Mouse (Mus musculus): ENCODE data around the gene Lrrc23. TPM values are rescaled to one million over a fixed set of nuclear protein-coding genes. Genes with fewer than 3 reads are reported as not detected.
"Not testable (repeated sequence)": the region's sequence is repeated elsewhere in the genome, so short reads cannot be mapped to it uniquely, and the experiment has no call there.

Gene Lrrc23
- total RNA-seq, 2 experiments from 2014 or later: 0.52 TPM; not detected in 1

DNA sequence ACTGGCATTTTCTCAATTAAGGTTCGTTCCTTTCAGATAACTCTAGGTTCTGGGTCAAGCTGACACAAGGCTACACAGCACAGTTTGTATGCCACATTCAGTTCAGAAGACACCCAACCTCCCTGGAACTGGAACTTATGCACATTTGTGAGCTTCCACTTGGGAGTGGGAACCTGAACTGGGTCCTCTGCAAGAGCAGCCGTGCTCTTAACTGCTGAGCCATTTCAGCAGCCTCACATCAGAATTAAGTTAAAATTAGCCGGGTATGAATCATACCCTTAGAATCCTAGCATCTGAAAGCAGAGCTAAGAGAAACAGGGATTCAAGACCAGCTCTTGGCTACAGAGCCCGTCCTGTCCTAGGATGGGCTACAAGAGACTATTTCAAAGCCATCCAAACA, 27.8 kb upstream of the Lrrc23 start:
- no peak for DNase-seq

DNA sequence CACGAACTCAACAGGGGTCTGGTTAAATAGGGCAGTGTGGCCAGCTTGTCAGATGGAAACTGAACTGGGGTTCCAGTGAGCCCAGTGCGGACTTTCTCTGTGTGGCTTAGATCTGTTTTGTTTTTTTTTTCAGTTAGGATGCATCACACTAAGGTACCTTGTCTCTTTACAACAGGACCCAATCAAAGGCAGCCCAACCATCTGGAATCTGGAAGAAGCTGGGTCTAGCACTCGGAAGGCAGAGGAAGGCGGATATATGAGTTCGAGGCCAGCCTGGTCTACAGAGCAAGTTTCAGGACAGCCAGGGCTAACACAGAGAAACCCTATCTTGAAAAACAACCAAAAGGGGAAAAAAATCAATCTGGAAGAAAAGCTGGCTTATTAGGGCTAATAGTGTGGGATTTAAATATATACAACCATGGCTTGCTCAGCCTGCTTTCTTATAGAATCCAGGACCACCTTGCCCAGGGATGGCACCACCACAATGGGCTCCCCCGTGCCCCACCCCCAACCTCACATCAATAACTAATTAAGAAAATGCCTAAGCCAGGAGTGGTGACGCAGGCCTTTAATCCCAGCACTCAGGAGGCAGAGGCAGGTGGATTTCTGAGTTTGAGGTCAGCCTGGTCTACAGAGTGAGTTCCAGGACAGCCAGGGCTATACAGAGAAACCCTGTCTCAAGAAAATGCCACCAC, 27.1 kb upstream of the Lrrc23 start:
- DNase-seq: no peak

DNA sequence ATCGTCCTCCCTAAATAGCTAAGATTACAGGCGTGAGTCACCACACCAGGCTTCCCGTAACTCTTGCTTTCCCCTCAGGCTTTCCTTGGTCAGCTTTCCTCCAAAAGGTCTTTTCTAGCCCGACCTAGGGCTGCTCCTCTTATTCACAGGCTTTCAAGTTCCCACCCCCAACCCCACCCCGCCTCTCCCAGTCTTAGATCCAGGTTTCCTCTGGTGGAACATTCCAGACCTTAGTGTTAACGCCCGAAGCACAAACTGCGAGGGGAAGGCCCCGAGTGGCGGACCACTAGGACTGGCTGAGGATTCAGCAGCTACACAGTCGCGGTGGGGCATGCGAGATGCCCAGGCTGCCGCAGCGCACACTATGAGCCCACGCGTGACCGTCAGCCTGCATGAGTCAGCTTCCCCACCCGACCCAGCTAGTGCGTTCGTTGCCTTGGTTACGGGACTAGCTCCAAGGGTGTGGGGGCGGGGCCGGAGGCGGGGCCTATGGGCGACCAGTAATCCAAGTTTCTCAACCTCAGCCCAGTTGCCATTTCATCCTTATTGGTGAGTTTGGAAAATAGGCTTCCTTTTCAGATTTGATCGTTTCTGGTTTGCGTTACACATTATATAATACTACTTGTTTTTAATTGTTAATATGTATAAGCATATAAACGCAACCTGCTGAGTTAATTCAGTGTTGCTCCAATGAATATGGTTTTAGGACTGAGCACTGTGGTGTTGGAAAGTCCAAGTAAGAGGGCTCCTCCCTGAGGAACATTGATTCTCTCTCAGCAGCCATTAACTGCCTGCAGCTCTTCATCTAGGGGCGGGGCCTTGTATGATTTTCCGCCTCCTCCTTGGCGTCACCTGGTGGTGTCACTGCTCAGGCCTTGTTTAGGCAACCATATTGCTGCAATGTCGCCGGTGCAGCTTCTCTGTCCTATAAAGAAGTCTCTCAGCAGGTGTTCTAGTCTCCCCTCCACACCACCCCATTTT, 26.1 kb upstream of the Lrrc23 start:
- DNase-seq: peak; percentile 95

DNA sequence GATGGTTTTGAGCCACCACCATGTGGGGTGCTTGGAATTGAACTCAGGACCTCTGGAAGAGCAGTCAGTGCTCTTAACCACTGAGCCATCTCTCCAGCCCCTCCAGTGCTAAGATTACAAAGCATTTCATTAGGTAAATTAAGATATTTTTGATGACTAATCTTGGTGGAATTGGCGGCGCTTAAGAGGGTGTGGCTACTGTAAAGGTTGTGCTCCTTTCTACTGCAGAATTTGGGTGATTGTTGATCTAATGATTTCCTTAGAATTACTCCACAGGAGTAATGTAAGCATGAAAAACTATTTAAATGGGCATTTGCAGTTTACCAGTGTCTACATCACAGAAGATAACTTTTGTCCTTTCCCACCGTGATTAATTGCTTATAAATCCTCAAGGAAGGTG, 24.8 kb upstream of the Lrrc23 start:
- DNase-seq: no peak

DNA sequence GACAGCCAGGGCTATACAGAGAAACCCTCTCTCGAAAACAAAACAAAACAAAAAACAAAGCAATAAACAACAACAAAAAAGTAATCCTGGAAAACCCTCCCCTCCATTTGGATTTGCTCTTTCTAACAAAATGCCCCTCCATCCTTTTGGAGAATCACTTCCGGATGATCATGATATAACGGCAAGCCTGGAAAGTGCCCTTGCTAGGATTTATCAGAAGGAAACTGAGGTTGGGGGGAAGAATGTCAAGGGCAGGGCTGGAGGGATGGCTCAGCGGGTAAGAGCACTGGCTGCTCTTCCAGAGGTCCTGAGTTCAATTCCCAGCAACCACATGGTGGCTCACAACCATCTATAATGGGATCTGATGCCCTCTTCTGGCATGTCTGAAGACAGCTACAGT, 24.2 kb upstream of the Lrrc23 start:
- not testable (repeated sequence) for DNase-seq

DNA sequence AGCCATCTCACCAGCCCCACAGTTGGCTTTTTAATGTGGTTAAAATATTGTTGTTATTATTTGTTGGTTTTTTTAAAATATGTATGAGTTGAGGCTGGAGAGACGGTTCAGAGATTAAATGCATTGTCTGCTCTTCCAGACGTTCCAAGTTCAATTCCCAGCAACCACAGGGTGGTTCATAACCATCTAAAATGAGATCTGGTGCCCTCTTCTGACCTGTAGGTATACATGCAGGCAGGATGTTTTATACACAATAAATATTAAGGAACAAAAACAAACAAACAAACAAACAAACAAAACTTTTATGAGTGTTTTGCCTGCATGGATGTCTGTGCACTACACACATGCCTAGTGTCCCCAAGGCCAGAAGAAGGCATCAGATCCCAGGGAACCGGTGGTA, 23.5 kb upstream of the Lrrc23 start:
- DNase-seq: no peak

DNA sequence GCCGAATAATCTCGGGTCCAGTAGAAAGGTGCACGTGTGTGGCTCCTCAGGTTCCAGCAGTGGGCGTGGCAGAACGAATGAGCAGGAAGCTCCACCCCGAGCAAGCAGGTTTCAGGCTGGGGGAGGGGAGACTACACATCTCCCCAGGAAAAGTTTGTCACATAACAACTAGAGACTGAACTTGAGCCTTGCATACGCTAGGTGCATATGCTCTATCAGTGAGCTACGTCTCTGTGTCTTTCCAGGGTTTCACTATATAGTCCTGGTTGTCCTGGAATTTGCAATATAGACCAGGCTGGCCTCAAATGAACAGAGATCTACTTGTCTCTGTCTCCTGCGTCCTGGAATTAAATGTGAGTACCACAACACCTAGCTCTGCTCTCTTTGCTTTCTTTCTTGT, 22.9 kb upstream of the Lrrc23 start:
- DNase-seq: not testable (repeated sequence)

DNA sequence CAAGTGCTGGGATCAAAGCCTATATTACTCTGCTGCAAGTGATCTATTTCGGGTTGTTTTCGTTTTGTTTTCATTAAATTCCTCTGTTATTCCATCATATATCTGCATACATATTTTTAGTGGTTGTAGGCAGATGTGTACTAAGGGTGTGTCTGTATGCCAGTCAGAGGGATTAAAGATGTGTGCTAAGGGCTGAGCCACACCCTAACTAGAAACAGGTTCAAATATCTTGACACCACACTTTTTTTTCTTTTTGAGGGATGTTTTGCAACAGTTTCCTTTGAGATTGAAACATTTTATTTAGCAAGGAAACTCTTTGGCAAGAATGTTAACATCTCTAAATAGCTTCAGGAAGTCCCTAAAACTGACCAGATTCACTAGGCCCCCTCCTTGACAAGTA, 16.7 kb upstream of the Lrrc23 start:
- no peak for DNase-seq

DNA sequence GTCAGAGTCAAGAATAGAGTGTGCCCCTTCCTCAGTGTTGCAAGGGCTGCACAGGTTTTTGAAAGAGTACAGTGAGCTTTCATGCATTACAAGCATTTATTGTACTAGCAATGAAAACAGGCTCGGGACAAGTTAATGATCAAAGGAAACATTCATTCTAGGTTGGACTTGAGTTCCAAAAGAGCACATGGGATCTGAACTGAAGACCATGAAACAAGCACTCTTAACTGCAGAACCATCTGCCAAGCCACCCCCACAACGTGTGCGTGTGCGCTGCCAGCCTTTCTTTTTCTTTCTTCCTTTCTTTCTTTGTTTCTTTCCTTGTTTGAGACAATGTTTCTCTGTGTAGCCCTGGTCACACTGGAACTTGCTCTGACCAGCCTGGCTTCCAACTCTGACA, 16.3 kb upstream of the Lrrc23 start:
- DNase-seq: no peak

DNA sequence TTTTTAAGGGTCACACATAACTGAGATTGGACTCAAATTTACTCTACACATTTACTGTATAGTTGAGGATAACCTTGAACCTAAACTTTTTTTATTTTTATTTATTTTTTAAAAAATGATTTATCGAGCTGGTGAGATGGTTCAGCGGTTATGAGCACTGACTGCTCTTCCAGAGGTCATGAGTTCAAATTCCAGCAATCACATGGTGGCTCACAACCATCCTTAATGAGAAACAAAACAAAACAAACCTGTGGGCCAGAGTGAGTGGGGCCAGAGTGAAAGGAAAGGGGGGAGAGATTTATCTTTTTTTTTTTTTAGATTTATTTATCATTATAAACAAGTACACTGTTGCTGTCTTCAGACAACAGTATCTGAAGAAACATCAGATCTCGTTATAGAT, 12.4 kb upstream of the Lrrc23 start:
- DNase-seq: no peak

DNA sequence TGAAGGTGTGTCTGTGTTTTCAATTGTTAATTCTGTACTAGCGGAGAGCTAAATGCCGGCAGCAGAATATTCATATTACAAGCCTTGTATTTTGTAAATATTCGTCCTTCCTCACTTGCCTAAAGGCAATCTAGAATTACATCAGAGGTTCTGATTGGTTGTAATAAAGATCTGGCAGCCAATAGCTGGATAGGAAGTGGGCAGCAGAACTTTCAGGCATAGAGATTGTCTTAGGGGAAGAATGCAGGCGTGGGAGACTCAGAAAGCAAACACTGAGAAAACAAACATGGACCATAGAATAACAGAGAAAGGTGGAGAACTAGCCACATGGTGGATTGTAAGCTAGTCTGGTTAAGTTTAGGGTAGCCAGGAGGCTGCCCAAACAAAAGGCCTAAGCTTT, 10.6 kb upstream of the Lrrc23 start:
- no peak for DNase-seq

DNA sequence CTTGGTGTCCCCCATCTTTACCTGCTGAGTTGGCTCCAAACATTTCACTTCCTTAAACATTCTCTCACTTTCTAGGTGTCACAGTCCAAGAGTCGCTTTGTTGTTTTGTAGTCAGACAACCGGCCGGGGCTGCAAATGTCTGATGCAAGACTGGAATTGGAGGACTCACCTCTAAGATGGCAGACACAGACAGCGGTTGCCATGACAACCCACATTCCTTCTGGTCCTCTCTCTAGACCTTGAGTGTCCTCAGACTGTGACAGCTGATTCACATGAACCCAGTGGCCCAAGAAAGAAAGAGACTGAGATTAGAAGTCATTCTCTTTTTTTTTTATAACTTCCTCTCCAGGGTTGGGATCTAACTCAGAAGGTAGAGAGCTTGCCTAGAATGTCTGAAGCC, 10.0 kb upstream of the Lrrc23 start:
- DNase-seq: no peak

DNA sequence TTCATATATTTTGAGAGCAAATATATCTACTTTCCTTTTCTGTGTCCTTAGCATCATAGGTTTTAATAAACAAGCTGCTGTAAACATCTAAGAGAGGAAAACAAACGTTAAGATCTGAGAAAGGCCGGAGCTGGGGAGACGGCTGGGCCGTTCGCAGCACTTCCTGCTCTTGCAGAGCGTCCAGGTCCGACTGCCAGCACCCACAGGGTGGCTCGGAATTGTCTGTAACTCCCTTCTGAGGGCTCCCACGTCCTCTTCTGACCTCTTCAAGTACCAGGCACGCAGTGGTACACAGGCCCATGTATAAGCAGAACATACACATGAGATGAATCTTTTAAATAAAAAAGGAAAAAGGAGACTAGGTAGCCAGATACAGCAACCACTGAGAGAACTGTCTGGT, 8.2 kb upstream of the Lrrc23 start:
- no peak for DNase-seq

DNA sequence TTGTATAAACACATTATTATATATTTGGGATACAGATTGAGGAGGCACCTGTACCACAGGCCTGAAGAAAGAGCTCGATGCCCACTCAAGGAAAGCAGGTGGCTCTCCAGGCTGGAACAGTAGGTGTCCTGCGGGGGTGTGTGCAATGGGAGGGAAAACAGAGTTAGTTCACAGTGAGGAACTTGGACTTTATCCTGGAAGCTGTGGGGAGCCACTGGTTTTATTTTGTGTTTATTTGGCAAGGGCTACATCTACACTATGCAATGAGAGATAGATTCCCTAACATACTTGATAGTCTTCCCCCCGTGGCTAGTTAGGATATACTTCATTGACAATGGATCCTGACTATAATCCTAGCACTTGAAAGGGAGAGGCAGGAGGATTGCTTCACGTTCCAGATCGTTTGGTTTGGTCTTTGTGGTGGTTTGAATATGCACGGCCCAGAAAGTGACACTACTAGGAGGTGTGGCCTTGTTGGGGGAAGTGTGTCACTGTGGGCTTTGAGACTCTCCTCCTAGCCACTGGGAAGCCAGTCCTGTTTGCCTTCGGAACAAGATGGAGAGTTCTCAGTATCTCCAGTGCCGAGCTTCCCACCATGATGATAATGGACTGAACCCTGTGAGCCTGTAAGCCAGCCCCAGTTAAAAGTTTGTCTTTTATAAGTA, 7.4 kb upstream of the Lrrc23 start:
- no peak for DNase-seq

DNA sequence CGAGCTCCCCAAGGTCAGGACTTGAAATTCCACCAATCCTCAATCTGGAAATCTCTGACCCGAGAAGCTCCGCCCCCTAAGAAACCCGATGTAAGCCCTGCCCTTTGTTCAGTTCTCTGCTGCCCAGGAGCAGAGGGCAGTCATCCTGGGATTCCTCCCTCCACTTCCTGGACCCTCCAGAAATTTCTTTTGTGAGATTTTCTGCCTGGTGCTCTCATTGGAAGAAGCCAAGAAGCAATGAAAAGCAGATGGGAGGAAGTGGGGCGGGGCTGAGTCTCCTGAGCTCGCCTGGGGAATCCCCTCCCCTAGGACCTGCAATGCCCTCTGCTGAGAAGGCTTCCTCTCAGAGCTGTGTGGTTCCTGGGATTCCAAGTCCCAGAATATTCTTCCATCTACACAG, 2.9 kb upstream of the Lrrc23 start:
- no peak for DNase-seq

DNA sequence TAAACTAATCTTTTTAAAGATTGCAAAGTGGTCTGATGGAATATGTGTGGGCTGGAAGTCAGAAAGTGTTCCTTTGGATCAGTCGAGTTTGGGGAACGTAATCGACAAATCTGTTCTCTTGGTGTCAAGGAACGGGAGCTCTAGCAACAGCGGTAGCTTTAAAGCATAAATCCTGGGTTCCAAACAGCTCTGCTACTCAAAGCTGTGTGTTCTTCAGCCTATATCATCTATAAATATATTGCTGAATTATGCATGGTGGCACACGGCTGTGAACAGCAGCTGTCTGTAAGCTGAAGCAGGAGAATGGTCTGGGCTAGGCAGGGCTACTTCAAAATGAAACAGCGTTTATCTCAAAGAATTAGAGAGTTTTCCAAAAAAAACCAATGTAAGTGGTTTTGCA, 1.4 kb upstream of the Lrrc23 start:
- no peak for DNase-seq

DNA sequence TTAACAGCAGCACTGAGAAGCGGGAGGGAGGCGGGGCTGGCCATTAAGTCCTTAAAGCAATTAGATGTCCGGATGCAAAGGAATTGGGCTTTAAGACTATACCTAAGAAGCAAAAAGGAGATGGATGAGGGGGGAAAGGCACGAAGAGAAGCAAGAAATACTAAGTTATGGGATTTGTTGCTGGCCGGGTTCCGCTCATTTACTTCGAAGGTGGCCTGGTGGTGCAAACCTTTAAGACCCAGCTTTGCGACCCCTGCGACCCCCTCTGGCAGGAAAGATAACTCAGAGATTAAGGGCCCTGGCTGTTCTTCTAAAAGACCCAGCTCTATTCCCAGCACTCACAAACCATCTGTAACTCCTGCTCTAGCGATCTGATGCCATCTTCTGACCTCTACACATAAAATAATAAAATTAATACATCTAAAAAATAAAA, 473 bp upstream of the Lrrc23 start:
- no peak for DNase-seq

DNA sequence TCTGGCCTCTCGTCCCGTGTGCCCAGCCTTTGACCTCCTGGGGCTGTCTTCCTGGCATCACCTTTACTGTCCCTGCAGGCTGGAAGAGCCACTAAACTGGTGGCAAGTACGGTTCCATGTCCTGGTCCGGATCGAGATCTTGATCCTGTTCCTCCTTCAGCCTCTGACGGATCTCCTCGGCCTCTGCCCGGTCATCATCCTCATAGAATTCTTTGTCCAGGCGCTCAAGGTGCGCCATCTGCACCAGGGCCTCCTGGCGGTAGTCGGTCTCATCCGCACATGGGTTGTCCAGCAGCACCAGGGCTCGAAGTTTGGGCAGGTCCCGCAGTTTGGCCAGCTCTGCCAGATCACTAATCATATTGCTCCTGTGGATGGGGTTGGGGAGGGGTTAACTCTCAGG, 9.0 kb downstream of the Lrrc23 start:
- DNase-seq: no peak

DNA sequence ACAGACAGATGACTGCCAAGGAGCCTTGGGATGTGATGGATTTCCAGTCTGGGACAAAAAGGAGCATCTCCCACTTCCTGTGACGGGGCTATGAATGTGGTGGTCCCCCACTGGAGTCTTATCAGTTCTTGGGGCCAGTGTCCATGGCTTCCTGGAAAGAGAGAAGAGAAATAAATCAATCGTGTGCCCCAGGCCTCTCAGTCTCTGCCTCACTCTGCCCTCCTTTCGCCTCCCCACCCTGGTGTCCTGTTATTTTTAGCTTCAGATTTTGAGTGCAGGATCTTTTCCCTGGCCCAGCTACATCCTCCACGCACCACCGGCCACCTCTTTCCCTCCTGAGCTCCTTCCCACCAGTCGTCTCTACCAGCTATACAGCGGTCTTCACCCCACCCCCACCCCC, 9.5 kb downstream of the Lrrc23 start:
- no peak for DNase-seq

DNA sequence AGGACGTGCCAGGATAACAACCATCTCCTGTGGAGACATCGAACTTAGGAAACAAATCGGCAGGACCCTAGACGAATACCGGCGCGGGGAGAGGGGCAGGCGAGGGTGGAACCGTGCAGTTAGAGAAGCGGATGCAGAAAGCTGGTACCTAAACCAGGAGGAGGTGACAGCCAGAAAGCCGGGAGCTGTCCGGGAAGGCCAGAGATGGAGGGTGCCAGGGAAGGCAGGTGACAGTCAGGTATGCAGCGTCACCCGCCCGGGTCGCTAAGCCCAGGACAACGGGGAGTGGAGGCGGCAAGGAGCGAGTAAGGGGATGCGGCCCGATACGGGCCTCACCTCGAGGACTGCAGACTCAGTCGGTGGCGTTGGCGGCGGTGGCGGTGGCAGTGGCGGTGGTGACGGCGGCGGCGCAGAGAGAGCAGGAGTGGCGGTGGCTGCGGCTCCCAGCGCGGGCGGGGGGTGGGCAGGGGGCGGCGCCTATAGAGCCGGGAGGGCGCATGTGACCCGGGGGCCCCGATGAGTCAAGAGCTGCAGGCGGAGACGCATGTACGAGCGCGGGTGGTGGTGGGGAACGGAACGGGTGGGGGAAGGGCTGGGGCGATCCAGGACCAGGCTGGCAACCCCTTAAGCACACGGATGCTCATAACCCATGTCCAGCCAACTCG, 10.3 kb downstream of the Lrrc23 start, which contains the start of gene Eno2:
Gene Eno2 (minus strand): TSS at position 573 of the 665 bp plus-strand sequence.
- DNase-seq: peak; percentile 61

DNA sequence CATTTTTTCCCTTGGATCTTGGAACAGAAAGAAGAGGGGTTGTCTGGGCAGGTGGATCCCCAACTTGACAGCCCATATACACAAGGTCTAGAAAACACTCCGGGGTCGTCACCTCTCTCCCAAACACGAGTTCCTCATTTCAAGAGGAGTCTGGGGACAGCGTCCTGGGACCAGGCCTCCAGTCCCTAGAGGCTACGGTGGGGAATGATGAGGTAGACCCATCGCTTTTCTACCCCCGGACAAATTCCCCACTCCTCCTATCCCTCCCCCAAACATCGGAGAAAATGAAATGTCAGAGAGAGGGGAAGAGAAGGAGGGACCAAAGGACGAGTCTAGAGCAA, 10.9 kb downstream of the Lrrc23 start:
- no peak for DNase-seq

DNA sequence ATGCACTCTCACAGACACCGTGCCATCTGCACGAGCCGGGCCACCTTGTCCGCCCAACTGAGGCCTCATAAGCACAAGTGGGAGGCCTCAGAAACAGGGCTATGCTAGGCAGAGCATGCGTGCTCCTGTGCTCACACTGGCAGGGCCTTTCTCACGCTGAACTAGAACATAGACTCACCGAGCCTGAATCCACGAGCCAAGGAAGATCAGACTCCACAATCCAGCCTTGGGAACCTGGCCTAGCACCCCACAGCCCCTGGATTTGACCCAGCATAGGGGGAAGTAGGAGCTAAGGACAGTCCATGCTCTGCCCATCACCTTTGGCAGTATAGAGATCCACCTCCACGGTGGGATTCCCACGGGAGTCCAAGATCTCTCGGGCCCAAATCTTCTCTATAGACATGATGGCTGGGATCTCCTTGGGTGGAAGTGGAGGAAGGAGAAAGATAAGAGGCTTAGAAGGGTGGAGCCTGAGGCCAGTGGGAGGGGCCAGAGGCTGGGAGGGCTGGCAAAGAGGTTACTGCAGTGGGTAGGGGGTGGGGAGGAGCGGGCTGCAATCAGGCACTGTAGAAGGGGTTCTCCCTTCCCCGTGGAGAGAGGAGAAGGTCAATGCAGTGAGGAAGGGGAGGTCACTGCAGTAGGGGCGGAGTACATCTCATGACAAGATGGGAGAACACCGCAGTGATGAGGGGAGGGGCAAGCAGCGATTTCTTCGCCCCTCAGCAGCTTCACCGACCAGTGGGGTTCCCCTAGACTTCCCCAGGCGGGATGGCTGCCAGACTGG, 11.4 kb downstream of the Lrrc23 start:
- no peak for DNase-seq

Measured in heart, postnatal 4 days (tissue).